Mouse (Mus musculus) heart, adult 18-20 months (tissue): ENCODE results near the gene Gm13420. TPM values are rescaled to one million over a fixed set of nuclear protein-coding genes. Genes with fewer than 3 reads are reported as not detected.

Source experiments
- DNase-seq, 2 experiments: peaks; one replicate each; pipeline ENCODE4 v3.0.0; 2021 to 2022; ENCODE audit warnings: mixed read lengths in 1 of 2
- total RNA-seq, 2 experiments: library from RNA; stranded (reverse); gene quantifications; 2 replicates each; pipeline ENCODE4 v1.2.3; 2021

Gene Gm13420
- total RNA-seq, 2 experiments from 2014 or later, result not detected

DNA sequence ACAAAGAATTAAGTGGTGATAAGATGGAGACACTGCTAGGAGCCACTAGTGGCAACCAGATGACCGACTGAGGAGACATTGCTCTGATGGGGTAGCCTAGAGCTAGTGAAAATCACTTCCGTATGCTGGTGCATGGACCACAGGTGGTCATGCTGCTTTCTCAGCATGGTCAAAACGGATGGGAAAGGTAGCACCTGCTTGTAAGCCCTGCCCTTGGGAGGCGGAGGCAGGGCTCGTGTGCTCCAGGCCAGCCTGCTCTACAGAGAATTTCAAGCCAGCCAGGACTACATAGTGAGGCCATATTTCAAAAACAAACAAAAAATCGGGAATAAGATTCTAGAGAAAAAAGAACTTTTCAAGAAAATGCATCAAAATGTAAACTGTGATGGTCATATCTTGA lies 50.1 kb downstream of the Gm13420 start:
- no peak for DNase-seq

DNA sequence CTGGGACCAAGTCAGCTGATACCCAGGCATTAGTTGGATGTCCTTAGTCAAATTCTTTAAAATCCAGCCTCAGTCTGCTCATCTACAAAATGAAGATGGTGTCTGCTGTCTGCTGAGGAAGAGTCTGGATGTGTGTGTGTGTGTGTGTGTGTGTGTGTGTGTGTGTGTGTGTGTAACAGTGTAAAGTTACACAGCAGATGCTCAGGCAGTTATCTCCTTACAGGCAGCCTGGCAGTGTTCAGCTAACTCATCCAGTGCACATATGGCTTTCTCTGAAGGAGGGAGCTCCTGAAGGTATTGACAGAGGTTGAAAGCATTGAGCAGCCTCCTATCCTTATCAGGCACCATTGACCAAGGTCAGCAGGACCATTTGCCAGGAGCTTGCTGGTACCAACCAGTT lies 50.6 kb downstream of the Gm13420 start:
- no peak for DNase-seq

DNA sequence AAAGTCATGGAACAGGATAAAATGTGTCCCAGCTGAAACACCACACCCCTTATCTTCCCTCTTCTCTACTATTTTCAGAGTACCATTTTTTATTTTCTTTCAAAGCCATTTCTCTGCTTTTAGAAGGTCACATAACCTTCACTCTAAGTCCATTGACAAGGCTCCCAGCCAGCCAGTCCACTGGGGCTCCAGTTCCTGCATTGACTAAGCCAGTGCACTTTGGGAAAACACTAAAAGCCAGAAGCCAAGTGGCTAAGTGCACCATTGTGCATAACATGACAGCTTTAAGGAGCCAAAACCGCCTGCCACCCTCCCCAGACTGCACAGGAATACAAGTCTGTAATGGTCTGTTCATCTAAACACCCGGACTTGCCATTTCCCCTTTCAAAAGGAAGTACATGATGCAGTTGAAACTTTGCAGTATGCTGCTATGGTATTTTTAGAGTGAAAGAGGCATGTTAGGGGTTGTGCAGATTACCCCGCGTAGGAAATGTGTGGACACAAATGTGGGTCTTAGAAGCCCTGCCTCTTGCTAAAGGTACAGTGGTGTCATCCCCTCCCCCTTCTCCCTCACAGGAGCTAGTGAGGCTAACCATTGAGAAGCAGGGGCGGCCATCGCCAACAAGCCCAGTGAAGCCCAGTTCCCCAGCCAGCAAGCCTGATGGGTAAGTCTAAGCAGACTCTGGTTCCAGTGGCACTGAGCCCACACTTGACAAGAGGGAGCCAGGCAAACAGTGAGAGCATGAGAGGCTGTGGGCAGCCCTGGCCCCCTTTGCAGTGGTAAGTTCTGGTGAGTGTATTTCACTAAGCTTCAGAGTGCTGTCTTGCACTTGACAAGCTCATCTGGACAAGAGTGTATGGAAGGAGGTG lies 52.8 kb downstream of the Gm13420 start:
- no peak for DNase-seq

GRCm38 (mm10) chr2:29696207-29696800 lies 55.2 kb downstream of the Gm13420 start:
- DNase-seq, result no peak

Other genes with a start within 250 kb of the Gm13420 start
- 100 to 1,000 TPM in 1 of 2 experiments, 10 to 100 TPM in 1; 100.0 to 108 TPM for gene Rapgef1, start 132.0 kb downstream of the Gm13420 start, total RNA-seq
- gene Gm13547, start 7.6 kb upstream of the Gm13420 start, total RNA-seq, result not detected
- 10 to 100 TPM; 16.8 to 18.9 TPM for gene Coq4, start 35.8 kb upstream of the Gm13420 start, total RNA-seq
- 10 to 100 TPM; 31.6 to 42.1 TPM for gene Trub2, start 36.8 kb upstream of the Gm13420 start, total RNA-seq
- gene Slc27a4, start 50.9 kb upstream of the Gm13420 start, total RNA-seq, result 10 to 100 TPM; 16.2 to 17.6 TPM
- gene Urm1, start 68.4 kb upstream of the Gm13420 start, total RNA-seq, result 10 to 100 TPM; 30.3 to 39.9 TPM
- gene Cercam, start 117.5 kb upstream of the Gm13420 start, total RNA-seq, result 1 to 10 TPM; 1.9 to 2.7 TPM
- gene Odf2, start 137.5 kb upstream of the Gm13420 start, total RNA-seq, result 10 to 100 TPM; 15.0 to 21.8 TPM
- 10 to 100 TPM; 22.7 to 24.7 TPM for gene Gle1, start 183.7 kb upstream of the Gm13420 start, total RNA-seq
- gene Sptan1, start 213.9 kb upstream of the Gm13420 start, total RNA-seq, result 100 to 1,000 TPM; 157 to 176 TPM